Mouse (Mus musculus) retina, postnatal 7 days (tissue): ENCODE data around the gene Galr2.
A peak's percentile ranks its signal among the peaks of the same experiment; 100 is the strongest.
"Not testable (repeated sequence)": the region's sequence is repeated elsewhere in the genome, so short reads cannot be mapped to it uniquely, and the experiment has no call there.

Source experiments
- DNase-seq: peaks from one replicate; pipeline ENCODE4 v3.0.0-alpha.2; 2012; ENCODE audit warnings: low read depth, low spot score

The Galr2 gene

GRCm38 (mm10) chr11:116269560-116269959, 11.2 kb upstream of the Galr2 start:
- no peak for DNase-seq

- no peak for DNase-seq
Observed at GRCm38 (mm10) chr11:116272589-116273468, 7.9 kb upstream of the Galr2 start.

- DNase-seq: no peak
Observed at GRCm38 (mm10) chr11:116273469-116274044, 7.2 kb upstream of the Galr2 start.

- DNase-seq: peak; percentile 91
Observed at GRCm38 (mm10) chr11:116274045-116274666, 6.6 kb upstream of the Galr2 start, which contains the start of gene Srp68. Gene Srp68 (minus strand): TSS chr11:116274217.

- DNase-seq: not testable (repeated sequence)
Observed at GRCm38 (mm10) chr11:116277184-116277583, 3.6 kb upstream of the Galr2 start.

- DNase-seq: no peak
Observed at GRCm38 (mm10) chr11:116281671-116282070, 932 bp downstream of the Galr2 start.

GRCm38 (mm10) chr11:116282089-116282488, 1.4 kb downstream of the Galr2 start:
- DNase-seq: no peak

GRCm38 (mm10) chr11:116282912-116283521, 2.3 kb downstream of the Galr2 start:
- no peak for DNase-seq

- no peak for DNase-seq
Observed at GRCm38 (mm10) chr11:116283982-116284381, 3.2 kb downstream of the Galr2 start.

GRCm38 (mm10) chr11:116285770-116286191, 5.0 kb downstream of the Galr2 start:
- no peak for DNase-seq

GRCm38 (mm10) chr11:116287351-116287750, 6.6 kb downstream of the Galr2 start:
- DNase-seq: no peak

- DNase-seq: no peak
Observed at GRCm38 (mm10) chr11:116290556-116290955, 9.8 kb downstream of the Galr2 start.

GRCm38 (mm10) chr11:116292401-116292800, 11.7 kb downstream of the Galr2 start:
- no peak for DNase-seq

GRCm38 (mm10) chr11:116293538-116294137, 12.9 kb downstream of the Galr2 start:
- no peak for DNase-seq

GRCm38 (mm10) chr11:116294319-116294718, 13.6 kb downstream of the Galr2 start:
- DNase-seq: peak; percentile 76

GRCm38 (mm10) chr11:116296191-116296734, 15.5 kb downstream of the Galr2 start:
- DNase-seq: no peak

GRCm38 (mm10) chr11:116297017-116297416, 16.3 kb downstream of the Galr2 start:
- no peak for DNase-seq

GRCm38 (mm10) chr11:116298221-116298620, 17.5 kb downstream of the Galr2 start:
- DNase-seq: no peak

GRCm38 (mm10) chr11:116298621-116299020, 17.9 kb downstream of the Galr2 start:
- DNase-seq: no peak

GRCm38 (mm10) chr11:116305423-116305822, 24.7 kb downstream of the Galr2 start:
- no peak for DNase-seq
